Mouse (Mus musculus) right cerebral cortex, postnatal 4 days (tissue): Measurements from ENCODE around the gene Tex2.

Experiments used
- DNase-seq: peaks from one replicate; pipeline ENCODE4 v3.0.0-alpha.2; 2022

The Tex2 gene

GRCm38 (mm10) chr11:106481651-106482050 is 131.6 kb downstream of the Tex2 start:
- DNase-seq = no peak

GRCm38 (mm10) chr11:106480530-106480885 is 132.7 kb downstream of the Tex2 start:
- DNase-seq = no peak

- DNase-seq = no peak
Measured at GRCm38 (mm10) chr11:106479619-106480529, 133.3 kb downstream of the Tex2 start.

- DNase-seq = no peak
Measured at GRCm38 (mm10) chr11:106478745-106479144, 134.5 kb downstream of the Tex2 start.

GRCm38 (mm10) chr11:106477505-106478160 is 135.6 kb downstream of the Tex2 start:
- no peak for DNase-seq

- no peak for DNase-seq
Measured at GRCm38 (mm10) chr11:106475309-106475708, 137.9 kb downstream of the Tex2 start.

GRCm38 (mm10) chr11:106471629-106472028 is 141.6 kb downstream of the Tex2 start:
- no peak for DNase-seq

- no peak for DNase-seq
Measured at GRCm38 (mm10) chr11:106468509-106468908, 144.7 kb downstream of the Tex2 start.

GRCm38 (mm10) chr11:106465932-106466331 is 147.3 kb downstream of the Tex2 start:
- DNase-seq = no peak

GRCm38 (mm10) chr11:106465545-106465903 is 147.7 kb downstream of the Tex2 start:
- no peak for DNase-seq

- DNase-seq = no peak
Measured at GRCm38 (mm10) chr11:106464681-106465544, 148.3 kb downstream of the Tex2 start.

GRCm38 (mm10) chr11:106463845-106464244 is 149.4 kb downstream of the Tex2 start:
- no peak for DNase-seq

GRCm38 (mm10) chr11:106462309-106462708 is 150.9 kb downstream of the Tex2 start:
- DNase-seq = no peak

- no peak for DNase-seq
Measured at GRCm38 (mm10) chr11:106461145-106461932, 151.9 kb downstream of the Tex2 start.

GRCm38 (mm10) chr11:106460671-106461070 is 152.6 kb downstream of the Tex2 start:
- DNase-seq = no peak

GRCm38 (mm10) chr11:106458540-106458939 is 154.7 kb downstream of the Tex2 start:
- DNase-seq = no peak
